Mouse (Mus musculus) embryonic facial prominence, embryonic 13.5 days (tissue): ENCODE results near the gene Tcam1. TPM values are rescaled to one million over a fixed set of nuclear protein-coding genes. Genes with fewer than 3 reads are reported as not detected.

Source experiments
- polyA plus RNA-seq: library from polyadenylated mRNA; unstranded; fragments of >200 nt; fragmentation: Nextera tagmentation; extraction: Ambion mirVana; gene quantifications from 2 replicates; pipeline ENCODE4 v1.2.1, GENCODE M21; 2015

Gene Tcam1
- polyA plus RNA-seq, 1 experiment from 2014 or later, result 0.44 TPM

Other genes starting within 250 kb of the Tcam1 start
- gene Dcaf7, start 239.8 kb upstream of the Tcam1 start, polyA plus RNA-seq, result 71.3 and 74.6 TPM in 2 replicates
- gene Taco1, start 210.6 kb upstream of the Tcam1 start, polyA plus RNA-seq, result 10.2 and 10.8 TPM in 2 replicates
- 25.1 and 25.6 TPM in 2 replicates for gene Map3k3, start 192.1 kb upstream of the Tcam1 start, polyA plus RNA-seq
- gene Gm10840, start 115.8 kb upstream of the Tcam1 start, polyA plus RNA-seq, result not detected in 2 replicates
- 367 and 452 TPM in 2 replicates for gene Limd2, start 115.8 kb upstream of the Tcam1 start, polyA plus RNA-seq
- 34.8 and 35.8 TPM in 2 replicates for gene Strada, start 74.5 kb upstream of the Tcam1 start, polyA plus RNA-seq
- gene Ccdc47, start 60.3 kb upstream of the Tcam1 start, polyA plus RNA-seq, result 81.4 and 93.3 TPM in 2 replicates
- gene Ddx42, start 59.7 kb upstream of the Tcam1 start, polyA plus RNA-seq, result 81.2 and 90.4 TPM in 2 replicates
- 60.0 and 63.0 TPM in 2 replicates for gene Ftsj3, start 20.6 kb upstream of the Tcam1 start, polyA plus RNA-seq
- 286 and 310 TPM in 2 replicates for gene Psmc5, start 20.5 kb upstream of the Tcam1 start, polyA plus RNA-seq
- gene Smarcd2, start 3.7 kb upstream of the Tcam1 start, polyA plus RNA-seq, result 75.7 and 88.0 TPM in 2 replicates
- not detected in 2 replicates for gene Gh, start 25.2 kb downstream of the Tcam1 start, polyA plus RNA-seq
- 1.8 and 2.1 TPM in 2 replicates for gene Cd79b, start 38.1 kb downstream of the Tcam1 start, polyA plus RNA-seq
- gene Scn4a, start 76.6 kb downstream of the Tcam1 start, polyA plus RNA-seq, result 0.14 and 0.28 TPM in 2 replicates
- gene Prr29, start 88.8 kb downstream of the Tcam1 start, polyA plus RNA-seq, result 0.33 TPM in 1 of 2 replicates, not detected in the other
- 26.2 and 32.6 TPM in 2 replicates for gene Icam2, start 111.4 kb downstream of the Tcam1 start, polyA plus RNA-seq
- 7.0 and 7.5 TPM in 2 replicates for gene Ern1, start 211.2 kb downstream of the Tcam1 start, polyA plus RNA-seq